Mouse (Mus musculus) midbrain, embryonic 14.5 days (tissue): Measurements from ENCODE around the gene Atad1. TPM values are rescaled to one million over a fixed set of nuclear protein-coding genes. Genes with fewer than 3 reads are reported as not detected.

ENCODE experiments used
- ATAC-seq: fragments of 200-750 bp; cut with Nextera tagmentation; 2 replicates; pipeline ENCODE4 v1.8.0; 2017; ENCODE audit warnings: moderate number of reproducible peaks, moderate library complexity; ENCODE audit not compliant: low FRiP score, low TSS enrichment
- DNase-seq: peaks from one replicate; pipeline ENCODE4 v3.0.0-alpha.2; 2015
- H3K27ac ChIP-seq: fragments of 300-500 bp; sonication (generic); replicated peaks from 2 replicates; pipeline ENCODE4 v1.5.1; 2014; ENCODE audit warnings: mild to moderate bottlenecking, low read depth, low read length, moderate library complexity
- H3K27me3 ChIP-seq: fragments of 300-500 bp; sonication (generic); 2 replicates; pipeline ENCODE4 v1.6.1; 2014; ENCODE audit warnings: low read length, control low read depth, mixed read lengths; ENCODE audit not compliant: control insufficient read depth, insufficient read depth
- H3K36me3 ChIP-seq: fragments of 300-500 bp; sonication (generic); 2 replicates; pipeline ENCODE4 v1.6.1; 2014; ENCODE audit warnings: low read length, control low read depth; ENCODE audit not compliant: control insufficient read depth, insufficient read depth
- H3K4me1 ChIP-seq: fragments of 300-500 bp; sonication (generic); 2 replicates; pipeline ENCODE4 v1.6.1; 2014; ENCODE audit warnings: mild to moderate bottlenecking, antibody characterized with exemption, low read length, control low read depth; ENCODE audit not compliant: control insufficient read depth, insufficient read depth
- H3K4me2 ChIP-seq: fragments of 300-500 bp; sonication (generic); 2 replicates; pipeline ENCODE4 v1.6.1; 2014; ENCODE audit warnings: mild to moderate bottlenecking, low read length, moderate library complexity
- H3K4me3 ChIP-seq: fragments of 300-500 bp; sonication (generic); replicated peaks from 2 replicates; pipeline ENCODE4 v1.5.1; 2014; ENCODE audit warnings: low read depth, low read length
- H3K9ac ChIP-seq: fragments of 300-500 bp; sonication (generic); replicated peaks from 2 replicates; pipeline ENCODE4 v1.6.1; 2014; ENCODE audit warnings: mild to moderate bottlenecking, low read length, moderate library complexity
- H3K9me3 ChIP-seq: fragments of 300-500 bp; sonication (generic); 2 replicates; pipeline ENCODE4 v1.6.1; 2016; ENCODE audit warnings: low read length, control low read depth, mixed read lengths; ENCODE audit not compliant: control insufficient read depth
- WGBS: fragments of 180-500 bp; shearing (Covaris S2); extraction: QIAGEN DNeasy Blood & Tissue Kit; methylation state at CpG from one replicate; pipeline ENCODE4 v1.1.7; 2014; 5-methylcytosine and 5-hydroxymethylcytosine counted together
- polyA plus RNA-seq: library from polyadenylated mRNA; unstranded; fragments of >200 nt; fragmentation: Nextera tagmentation; extraction: Ambion mirVana; gene quantifications from 2 replicates; pipeline ENCODE4 v1.2.1, GENCODE M21; 2014

Gene Atad1
- polyA plus RNA-seq, 1 experiment from 2014 or later, result 143 TPM

GRCm38 (mm10) chr19:32634916-32635315 is 104.7 kb downstream of the Atad1 start:
- Histone ChIP-seq H3K4me1 (no peaks in the 10 kb centered on the region), H3K36me3 (no peaks in the 10 kb centered on the region), H3K9ac (no peak overlapping the region), H3K27me3 (no peaks in the 10 kb centered on the region), H3K4me3 (no peak overlapping the region), H3K9me3 (no peaks in the 10 kb centered on the region), H3K27ac (no peak overlapping the region), H3K4me2 (no peak overlapping the region)
- ATAC-seq (no peak), DNase-seq (no peak)
- 66% methylated on average over 8 of the region's 8 CpGs for WGBS

GRCm38 (mm10) chr19:32628572-32629132 is 110.9 kb downstream of the Atad1 start:
- no peak overlapping the region for H3K4me3 ChIP-seq
- no peaks in the 10 kb centered on the region for H3K9me3 ChIP-seq
- no peaks in the 10 kb centered on the region for H3K4me1 ChIP-seq
- H3K36me3 ChIP-seq, result no peaks in the 10 kb centered on the region
- 85% methylated on average over 7 of the region's 7 CpGs for WGBS
- H3K9ac ChIP-seq, result no peak overlapping the region
- H3K4me2 ChIP-seq, result no peak overlapping the region
- H3K27me3 ChIP-seq, result no peaks in the 10 kb centered on the region
- DNase-seq (no peak), ATAC-seq (no peak)
- H3K27ac ChIP-seq, result no peak overlapping the region

- Histone ChIP-seq H3K9ac (no peak overlapping the region), H3K4me1 (no peaks in the 10 kb centered on the region), H3K27me3 (no peaks in the 10 kb centered on the region), H3K36me3 (no peaks in the 10 kb centered on the region), H3K4me2 (no peak overlapping the region), H3K4me3 (no peak overlapping the region), H3K27ac (no peak overlapping the region), H3K9me3 (no peaks in the 10 kb centered on the region)
- DNase-seq (no peak), ATAC-seq (no peak)
- WGBS, result 89% methylated on average over 4 of the region's 4 CpGs
These were observed 112.0 kb downstream of the Atad1 start for GRCm38 (mm10) chr19:32627631-32628030.

- H3K27me3 ChIP-seq, result no peaks in the 10 kb centered on the region
- 74% methylated on average over 13 of the region's 13 CpGs for WGBS
- H3K9me3 ChIP-seq, result no peaks in the 10 kb centered on the region
- no peaks in the 10 kb centered on the region for H3K36me3 ChIP-seq
- H3K4me3 ChIP-seq, result no peak overlapping the region
- no peak overlapping the region for H3K27ac ChIP-seq
- H3K9ac ChIP-seq, result no peak overlapping the region
- no peak for DNase-seq
- no peak overlapping the region for H3K4me2 ChIP-seq
- H3K4me1 ChIP-seq, result no peaks in the 10 kb centered on the region
- ATAC-seq, result no peak; the same call in 1 of the 2 replicates
These were observed 112.7 kb downstream of the Atad1 start for GRCm38 (mm10) chr19:32626768-32627331.

GRCm38 (mm10) chr19:32622142-32622541 is 117.4 kb downstream of the Atad1 start:
- H3K36me3 ChIP-seq, result no peaks in the 10 kb centered on the region
- H3K27ac ChIP-seq, result no peak overlapping the region
- no peaks in the 10 kb centered on the region for H3K27me3 ChIP-seq
- no peak overlapping the region for H3K4me3 ChIP-seq
- H3K9ac ChIP-seq, result no peak overlapping the region
- no peak overlapping the region for H3K4me2 ChIP-seq
- ATAC-seq, result no peak
- no peaks in the 10 kb centered on the region for H3K9me3 ChIP-seq
- no peaks in the 10 kb centered on the region for H3K4me1 ChIP-seq
- DNase-seq, result no peak
- WGBS, result 77% methylated on average over 3 of the region's 3 CpGs

Other genes starting within 250 kb of the Atad1 start
- 0.51 and 1.0 TPM in 2 replicates for gene Papss2, start 144.0 kb downstream of the Atad1 start, polyA plus RNA-seq
- gene Pten, start 17.7 kb upstream of the Atad1 start, polyA plus RNA-seq, result 22.6 and 29.8 TPM in 2 replicates